Mouse (Mus musculus) adrenal gland, adult 18-20 months (tissue): Measurements from ENCODE around the gene Plcd3. TPM values are rescaled to one million over a fixed set of nuclear protein-coding genes. Genes with fewer than 3 reads are reported as not detected.

ENCODE experiments used
- DNase-seq, 2 experiments: peaks; one replicate each; pipeline ENCODE4 v3.0.0; 2021 to 2022; ENCODE audit warnings: low spot score in 2 of 2
- total RNA-seq, 2 experiments: library from RNA; stranded (reverse); gene quantifications; 1 replicate in 1 of 2; 2 replicates in 1 of 2; pipeline ENCODE4 v1.2.3; 2021

Plcd3 gene
- total RNA-seq, 2 experiments from 2014 or later = 6.6 to 12.0 TPM

DNA sequence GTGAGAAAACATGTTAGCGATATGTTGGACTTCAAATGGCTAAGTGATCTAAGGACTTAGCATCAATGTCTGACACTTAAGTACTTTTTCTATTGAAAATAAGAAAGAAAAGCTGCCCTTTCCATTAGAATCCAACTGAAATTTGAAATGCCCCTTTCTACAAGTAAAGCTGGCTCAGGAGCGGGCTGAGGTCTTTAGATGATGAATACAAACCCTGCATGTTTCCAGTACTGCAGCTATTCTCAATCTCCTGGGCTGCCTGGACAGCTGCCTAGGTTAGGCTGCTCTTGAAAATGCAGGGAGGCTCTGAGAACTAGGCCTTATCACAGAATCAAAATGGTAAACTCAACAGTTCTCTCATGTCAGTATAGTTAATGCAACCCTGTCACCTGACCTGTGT is 17.4 kb upstream of the Plcd3 start:
- no peak for DNase-seq

DNA sequence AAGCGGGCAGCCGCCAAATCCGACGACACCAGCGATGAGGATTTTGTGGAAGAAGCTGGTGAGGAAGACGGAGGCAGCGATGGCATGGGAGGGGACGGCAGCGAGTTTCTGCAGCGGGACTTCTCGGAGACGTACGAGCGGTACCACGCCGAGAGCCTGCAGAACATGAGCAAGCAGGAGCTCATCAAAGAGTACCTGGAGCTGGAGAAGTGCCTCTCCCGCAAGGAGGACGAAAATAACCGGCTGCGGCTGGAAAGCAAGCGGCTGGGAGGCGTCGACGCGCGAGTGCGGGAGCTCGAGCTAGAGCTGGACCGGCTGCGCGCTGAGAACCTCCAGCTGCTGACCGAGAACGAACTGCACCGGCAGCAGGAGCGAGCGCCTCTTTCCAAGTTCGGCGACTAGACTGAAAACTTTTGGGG is 16.1 kb upstream of the Plcd3 start:
- peak; percentile 46 to 64 for DNase-seq

DNA sequence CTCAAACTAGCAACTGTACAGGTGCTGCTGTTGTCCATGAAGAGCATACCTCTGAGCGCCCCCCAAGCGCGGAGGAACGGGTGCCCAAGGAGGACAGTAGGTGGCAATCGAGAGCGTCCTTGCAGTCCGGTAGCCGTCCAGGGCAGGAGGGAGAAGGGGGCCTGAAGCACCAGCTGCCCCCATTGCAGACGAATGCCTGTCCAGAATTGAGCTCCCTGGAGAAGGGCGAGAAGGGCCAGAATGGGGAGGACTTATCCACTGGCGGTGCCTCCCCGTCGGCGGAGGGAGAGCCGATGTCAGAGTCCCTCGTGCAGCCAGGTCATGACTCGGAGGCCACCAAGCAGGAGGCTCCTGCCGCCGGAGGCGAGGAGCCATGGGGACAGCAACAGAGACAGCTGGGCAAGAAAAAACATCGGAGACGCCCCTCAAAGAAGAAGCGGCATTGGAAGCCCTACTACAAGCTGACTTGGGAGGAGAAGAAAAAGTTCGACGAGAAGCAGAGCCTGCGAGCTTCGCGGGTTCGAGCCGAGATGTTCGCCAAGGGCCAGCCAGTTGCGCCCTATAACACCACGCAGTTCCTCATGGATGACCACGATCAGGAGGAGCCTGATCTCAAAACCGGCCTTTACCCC is 15.6 kb upstream of the Plcd3 start:
- peak; percentile 71 to 75 for DNase-seq

DNA sequence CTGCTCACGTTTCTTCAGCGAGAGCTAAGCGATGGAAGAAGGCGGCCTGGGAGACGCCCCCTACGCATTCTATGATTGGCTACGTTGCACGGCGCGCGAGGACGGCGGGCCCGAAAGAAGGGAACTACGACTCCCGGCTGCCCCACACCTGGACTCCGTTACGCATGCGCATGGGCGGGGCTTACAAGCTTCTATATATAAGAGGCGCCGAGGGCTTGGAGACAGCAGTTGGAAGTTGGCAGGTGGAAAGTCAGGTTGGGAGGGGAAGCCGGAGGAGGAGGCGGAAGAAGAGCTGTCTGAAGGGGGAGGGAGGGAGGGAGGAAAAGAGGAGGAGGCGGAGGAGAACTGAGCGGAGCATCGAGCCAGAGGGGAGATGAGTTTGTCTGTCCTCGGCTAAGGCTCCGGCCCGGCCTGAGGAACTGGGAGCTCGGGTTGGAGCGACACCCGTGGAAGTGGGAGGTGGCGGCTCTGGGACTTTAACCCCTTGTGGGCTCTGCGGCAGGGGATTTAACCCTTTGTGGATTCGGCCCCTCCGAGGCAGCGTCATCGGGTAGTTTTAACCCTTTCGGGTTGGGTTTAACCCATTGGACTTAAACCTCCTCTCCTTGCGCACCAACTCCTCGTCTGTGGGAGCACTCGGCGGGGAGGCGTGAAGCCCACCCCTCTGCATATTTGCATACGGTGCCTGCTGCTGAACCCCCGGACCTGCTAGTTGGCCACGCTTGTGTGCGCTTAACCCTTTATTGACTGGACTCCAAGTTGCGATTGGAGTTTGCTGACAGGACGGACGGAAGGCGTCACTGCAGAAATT is 14.8 kb upstream of the Plcd3 start, which contains the start of gene Hexim1:
Gene Hexim1, plus strand, starts transcription at position 224 of the 811 bp plus-strand sequence.
- DNase-seq = peak; percentile 100

DNA sequence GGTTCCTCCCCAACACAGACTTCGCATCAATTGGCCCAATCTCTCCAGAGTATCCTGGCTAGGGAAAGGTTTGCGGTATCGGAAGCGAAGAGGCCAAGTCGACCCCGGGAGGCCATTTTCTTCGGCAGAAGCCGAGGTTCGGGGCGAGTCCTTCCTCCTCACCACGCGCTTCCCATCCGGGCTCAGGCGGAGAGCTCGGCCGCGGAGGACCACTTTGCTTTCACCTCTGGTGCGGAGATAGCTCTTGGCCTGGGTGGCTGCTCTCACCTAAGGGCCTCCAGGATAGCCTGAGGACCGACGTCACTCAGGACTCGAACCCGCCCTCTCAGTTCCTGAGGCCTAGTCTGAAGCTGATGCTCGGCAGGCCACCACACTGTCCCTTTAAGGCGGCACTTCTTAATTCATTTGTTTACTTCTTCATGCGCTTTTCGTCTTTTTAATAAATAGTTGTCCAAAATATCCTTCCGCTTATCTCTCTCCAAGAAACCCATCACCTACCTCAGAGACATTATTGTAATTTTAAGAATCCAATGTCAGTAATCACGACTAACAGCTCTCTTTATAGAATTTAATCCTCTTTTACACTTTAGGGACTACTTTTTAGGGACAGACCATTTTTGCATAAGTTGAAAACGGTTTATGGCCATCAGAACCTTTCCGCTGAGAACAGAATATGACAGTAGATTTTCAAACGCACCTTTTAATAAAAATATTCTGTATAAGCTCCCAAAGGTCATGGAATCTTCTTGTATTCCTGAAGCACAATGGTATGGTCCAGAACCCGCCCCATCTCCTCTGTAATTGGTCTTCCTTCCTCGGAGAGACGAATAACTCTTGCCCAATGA is 13.9 kb upstream of the Plcd3 start:
- DNase-seq = peak; percentile 73 to 76

DNA sequence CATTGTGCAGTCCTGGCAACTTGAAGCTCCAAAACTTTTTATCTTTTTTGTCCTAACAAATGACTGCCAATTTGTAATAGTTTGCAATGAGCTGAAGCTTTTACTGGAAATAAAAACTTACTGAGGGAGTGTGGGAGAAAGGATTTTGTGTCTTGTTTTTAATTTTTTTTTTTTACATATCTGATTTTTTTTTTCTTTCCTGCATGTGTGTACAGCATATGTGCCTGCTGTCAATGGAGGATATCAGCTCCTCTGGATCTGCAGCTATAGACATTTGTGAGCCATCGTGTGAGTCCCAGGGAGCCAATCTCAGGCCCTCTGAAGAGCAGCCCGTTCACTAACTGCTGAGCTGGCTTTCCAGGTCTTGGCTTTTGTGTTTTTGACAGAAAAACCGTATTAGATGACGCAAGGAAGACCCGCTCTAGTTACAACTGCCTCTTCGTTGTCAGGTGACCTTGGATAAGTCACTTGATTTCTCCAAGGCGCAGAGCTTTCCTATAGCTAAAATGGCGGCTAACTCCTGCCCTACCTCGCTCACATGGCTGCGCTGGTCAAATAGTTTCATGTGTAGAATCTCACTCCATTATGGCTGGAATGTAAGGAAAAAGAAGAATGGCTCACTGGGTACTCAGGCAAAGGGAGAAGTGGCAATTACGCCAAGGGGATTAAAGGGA is 12.9 kb upstream of the Plcd3 start:
- no peak for DNase-seq

DNA sequence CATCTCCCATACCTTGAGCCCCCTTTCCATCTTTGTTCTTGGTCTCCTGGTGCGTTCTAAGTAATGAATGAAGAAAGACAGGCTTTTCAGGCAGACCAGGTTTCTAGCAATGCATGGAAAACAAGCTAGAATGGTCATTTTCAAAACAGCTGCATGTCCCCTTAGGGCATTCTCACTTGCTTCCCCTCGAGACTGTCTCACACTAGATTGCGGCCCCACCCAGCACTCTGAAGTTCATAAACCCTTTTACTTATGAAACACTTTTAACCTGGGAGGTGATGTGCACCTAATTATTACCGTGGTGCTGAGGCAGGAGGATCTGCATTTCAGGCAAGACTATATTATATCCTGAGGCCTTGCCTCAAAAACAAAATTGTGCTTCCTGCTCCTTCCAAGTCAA is 12.3 kb upstream of the Plcd3 start:
- no peak for DNase-seq

DNA sequence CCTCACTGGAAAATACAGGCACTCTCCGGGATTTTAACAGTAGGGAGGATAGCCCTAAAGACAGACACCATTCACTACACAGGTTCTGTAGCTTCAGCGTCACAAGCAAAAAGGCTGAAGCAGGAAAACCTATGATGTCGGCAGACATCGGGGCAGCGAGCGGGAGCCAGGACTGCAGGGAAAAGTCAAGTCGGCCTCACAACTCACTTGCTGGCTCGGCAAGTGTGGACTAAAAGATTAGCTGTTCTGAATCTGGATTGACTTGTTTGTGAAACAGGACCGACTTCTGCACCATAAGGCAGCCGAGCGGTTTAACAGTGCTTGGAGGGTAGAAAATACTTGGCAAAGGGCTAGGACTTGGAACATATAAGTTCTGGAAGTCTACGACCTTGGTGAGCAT is 11.5 kb upstream of the Plcd3 start:
- DNase-seq = no peak

DNA sequence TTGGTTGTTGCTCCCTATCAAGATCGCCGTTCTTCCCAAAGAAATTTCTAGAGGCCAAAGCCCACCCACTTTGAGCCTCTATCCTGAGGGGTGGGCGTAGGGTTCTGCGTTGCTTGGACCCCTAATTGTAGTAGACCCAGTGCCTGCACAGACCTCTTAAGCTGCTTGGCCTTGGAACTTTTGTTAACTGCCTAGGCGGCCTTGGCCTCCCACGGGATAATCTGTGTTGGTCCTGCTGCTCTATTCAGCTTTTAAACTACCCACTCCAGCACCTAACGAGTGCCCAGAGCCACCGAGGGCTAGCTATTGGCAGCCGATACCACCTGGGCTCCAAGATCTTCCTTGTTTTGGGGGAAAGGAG is 11.1 kb upstream of the Plcd3 start:
- peak in 1 of 2 experiments; percentile 43 for DNase-seq

DNA sequence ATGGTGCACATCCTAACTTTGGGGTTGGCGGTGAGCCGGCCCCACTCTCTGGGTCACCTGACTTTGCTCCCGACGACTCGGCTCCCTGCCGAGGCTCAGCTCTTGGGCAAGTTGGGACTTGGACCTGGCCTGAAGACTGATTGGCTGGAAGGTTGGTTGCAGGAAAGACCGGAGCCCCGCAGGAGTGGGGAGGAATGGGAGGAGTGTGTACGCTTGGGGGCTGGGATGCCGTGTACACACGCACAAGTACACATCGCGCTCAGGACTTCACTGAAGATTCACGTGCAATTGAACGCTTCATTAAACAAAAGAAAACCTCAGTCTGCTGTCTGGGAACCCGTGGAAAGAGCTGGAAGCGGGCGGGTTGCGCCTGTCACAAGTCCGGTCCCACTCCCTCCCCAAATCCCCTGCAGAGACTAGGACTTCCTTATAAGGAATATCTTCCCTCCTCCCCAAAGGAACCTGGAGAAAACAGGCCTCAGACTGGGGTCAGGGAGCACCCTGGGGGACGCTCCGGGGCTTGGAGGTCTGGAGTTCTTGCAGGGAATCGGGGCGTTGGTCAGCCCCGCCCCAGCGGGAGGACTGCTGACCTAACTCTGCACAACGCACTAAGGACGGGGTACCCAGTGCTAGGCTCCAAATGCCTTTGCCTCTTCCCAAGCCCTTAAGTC is 10.6 kb upstream of the Plcd3 start:
- peak; percentile 61 to 63 for DNase-seq

DNA sequence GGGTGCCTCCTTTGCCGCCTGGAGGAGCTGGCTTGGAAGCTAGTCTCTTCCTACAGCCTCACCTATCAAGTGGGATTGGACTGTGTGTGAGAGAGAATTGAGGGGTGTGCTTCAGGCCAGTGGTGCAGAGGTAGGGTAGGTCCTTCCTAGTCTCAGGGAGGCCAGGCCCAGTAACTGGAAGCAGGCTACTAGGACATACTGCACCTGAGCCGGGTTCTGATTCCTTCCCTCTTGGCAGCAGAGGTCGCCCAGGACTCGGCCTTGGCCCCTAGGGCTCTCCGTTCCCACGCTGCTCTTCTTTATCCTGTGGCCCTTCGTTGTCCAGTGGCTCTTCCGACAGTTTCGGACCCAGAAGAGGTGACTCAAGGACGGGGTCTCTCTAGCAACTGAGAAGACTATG is 9.8 kb upstream of the Plcd3 start:
- no peak for DNase-seq

DNA sequence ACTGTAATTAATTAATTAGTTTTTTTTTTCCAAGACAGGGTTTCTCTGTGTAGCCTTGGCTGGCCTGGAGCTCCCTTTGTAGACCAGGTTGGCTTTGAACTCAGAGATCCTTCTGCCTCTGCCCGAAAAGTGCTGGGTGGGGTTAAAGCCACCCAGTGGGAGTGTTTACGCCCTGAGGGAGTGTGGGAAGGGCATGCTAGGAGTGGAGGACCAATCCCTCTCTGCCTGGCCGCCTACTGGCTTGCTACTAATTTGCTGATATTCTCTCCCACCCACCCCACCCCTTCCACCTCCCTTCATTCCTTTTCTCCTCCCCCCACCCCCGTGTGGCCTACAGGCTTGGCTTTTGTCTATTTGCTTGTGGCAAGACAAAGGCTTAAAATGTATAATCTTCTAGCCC is 4.9 kb upstream of the Plcd3 start:
- no peak for DNase-seq

DNA sequence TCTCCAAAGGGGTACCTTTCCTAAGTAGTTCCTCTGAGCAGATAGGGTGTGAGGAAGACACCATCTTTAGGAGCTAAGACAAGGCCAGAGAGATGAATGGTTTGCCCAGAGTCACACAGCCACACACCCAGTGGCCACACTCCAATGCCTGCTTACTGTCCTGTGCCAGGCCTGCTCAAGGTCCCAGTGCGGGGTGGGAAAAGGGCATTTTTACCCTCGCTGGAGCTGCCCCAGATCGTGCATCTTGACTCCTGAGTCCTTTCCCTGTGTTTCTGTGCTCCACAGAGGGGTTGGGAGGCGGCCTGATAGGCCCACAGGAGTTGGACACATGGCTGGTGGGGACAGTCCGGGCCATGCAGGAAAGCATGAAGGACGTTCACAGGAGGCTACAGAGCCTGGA is 4.4 kb upstream of the Plcd3 start:
- DNase-seq = no peak

DNA sequence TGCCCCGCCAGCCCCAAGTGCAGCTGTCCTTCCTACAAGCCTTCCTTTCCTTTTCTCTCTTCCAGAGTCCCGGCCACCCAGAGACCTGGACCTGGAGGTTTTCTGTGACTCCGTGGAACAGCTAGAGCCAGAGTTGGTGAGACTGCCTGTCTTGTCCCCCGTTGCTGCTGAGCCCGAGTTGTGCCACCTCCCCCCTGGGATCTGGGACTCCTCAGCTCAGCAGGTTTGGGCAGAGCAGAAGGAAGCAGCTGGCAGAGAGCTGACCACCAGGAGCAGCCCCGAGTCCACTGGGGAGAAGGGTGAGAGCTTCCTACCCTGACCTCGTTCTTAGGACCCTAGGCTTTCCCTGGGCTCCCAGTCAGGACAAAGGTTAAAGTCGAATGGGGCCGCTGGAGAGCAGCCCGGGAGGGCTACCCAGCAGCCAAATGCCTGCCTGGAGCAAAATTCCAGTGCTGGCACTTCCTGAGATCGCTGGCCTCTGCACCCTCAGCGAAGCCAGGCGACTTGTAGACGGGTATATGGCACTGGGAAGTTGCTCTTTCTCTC is 3.8 kb upstream of the Plcd3 start:
- DNase-seq = peak in 1 of 2 experiments; percentile 26

DNA sequence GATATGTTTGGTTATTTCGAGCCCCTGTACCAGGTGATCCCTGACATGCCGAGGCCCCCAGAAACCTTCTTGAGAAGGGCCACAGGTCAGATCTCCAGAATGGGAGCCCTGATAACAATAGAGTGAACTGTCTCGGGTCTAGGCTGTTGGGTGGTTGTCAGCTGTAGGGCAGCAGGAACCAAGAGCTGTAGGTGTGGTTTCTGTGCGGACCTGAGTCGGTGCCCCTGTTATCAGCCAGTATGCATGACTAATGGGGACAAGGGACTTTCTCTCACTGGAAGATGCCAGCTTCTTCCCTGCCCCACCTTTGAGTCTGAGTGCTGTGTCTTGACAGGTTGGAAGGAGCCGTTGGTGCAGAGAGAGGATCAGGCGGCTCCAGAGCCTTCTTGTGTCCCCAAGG is 3.0 kb upstream of the Plcd3 start:
- no peak for DNase-seq

DNA sequence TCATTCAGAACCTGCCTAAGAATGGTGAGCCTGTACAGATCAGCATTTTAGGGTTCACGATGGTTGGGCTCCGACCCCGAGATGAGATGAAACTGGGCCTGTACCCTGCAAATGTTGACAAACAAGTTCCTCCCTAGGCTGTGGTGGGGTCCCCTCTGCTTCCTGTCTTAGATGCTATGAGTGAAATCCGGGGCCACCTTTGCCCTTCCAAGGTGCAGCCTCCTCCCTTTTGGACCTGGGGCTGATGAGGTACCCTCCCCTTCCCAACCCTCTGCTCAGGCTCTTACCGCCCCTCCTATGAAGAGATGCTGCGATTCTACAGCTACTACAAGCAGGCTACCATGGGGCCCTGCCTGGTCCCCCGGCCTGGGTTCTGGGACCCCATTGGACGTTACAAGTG is 2.2 kb upstream of the Plcd3 start:
- peak in 1 of 2 experiments; percentile 24 for DNase-seq

DNA sequence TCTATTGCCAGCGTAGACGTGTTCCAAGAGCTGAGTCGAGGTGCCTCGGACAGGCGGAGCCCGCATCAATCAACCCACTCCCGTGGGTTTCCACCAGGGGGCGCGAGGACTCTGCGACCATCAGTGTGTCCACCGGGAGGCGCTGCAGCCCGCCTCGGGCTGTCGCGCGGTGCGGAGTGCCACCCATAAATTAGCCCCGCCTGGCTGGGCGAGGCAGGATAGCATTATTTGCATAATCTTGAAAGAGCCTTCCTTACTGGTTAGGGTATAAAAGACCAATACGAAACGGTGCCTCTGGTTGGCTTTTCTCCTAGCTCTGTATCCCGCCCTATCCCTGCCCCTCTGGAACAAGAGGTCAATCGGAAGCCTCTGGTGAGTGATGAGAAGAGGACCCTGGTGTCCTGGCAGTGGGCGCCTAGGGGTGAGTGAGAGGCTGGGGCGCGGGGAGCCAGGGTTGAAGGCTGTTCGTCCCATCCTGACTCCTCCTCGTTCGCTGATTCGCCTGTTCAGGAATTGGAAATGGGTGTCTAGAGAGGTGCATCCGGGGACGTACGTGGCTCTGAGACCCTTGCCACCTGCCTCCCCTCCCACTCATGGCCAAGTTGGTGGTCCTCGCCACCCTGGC is 1.4 kb upstream of the Plcd3 start:
- DNase-seq = peak; percentile 100

DNA sequence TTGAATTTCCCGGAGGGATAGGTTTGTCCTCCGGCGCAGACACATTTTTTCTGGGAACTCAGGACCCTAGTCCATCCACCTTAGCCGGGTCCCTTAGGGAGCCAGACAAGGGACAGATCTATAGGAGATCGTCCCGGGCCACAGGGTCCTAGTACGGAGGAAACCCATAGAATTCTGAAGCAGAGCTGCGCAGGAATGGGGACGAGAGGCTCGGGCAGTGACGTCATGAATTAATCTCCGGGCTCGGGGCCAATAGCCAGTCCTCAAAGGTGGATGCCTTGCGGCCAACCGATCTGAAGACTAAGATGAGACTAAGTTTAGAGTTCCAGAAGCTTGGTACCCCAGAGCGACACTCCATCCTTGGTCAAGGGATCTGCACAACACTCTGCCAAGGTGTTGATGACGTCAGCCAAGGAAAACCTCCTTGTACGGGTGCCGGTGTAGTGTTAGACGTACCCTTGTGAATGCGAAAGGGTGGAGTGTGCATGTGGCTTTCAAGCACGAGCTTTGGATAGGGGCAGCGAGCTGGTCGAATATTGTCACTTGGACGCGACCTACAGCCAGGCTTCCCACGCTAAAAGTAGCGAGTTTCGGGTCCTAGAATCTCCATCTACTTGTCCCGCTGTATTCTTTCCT is 526 bp upstream of the Plcd3 start:
- DNase-seq = peak; percentile 76 to 83

DNA sequence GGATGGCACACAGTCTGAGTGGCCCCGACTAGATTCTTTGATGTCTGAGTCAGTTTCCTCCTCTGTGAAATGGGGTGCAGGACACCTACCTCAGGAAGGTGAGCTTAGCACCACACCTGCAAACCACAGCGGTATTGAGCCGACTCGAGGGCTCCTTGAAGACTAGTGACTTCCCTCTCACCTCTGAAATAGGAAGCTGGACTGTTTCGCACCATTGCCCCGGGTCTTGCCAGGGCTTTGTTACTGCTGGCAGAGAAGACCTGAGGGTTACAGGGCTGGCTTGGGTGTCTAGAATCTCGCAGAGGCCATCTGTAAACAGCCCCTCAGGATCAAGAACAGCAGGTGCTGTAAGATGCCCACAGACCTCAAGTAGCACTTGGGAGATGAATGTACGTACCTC is 1.1 kb downstream of the Plcd3 start:
- DNase-seq = no peak
